Mouse (Mus musculus) heart, adult 2 months (tissue): Measurements from ENCODE around the gene Plcg2.

Experiments
- CTCF ChIP-seq: fragments of 200-600 bp; IDR thresholded peaks from 2 replicates; pipeline ENCODE4 v1.8.1; 2022; ENCODE audit warnings: antibody characterized with exemption, mild to moderate bottlenecking, moderate library complexity
- POLR2A ChIP-seq: fragments of 200-500 bp; IDR thresholded peaks from 2 replicates; pipeline ENCODE4 v1.6.1; 2011; ENCODE audit warnings: mild to moderate bottlenecking, low read depth, low read length, control low read depth; ENCODE audit not compliant: insufficient read depth

- no peak for TF ChIP-seq CTCF
- no peak for TF ChIP-seq POLR2A
Measured at GRCm38 (mm10) chr8:117548453-117548852, 50.4 kb downstream of the Plcg2 start.
